Mouse (Mus musculus): ENCODE measurements around the gene Asap2. TPM values are rescaled to one million over a fixed set of nuclear protein-coding genes. Genes with fewer than 3 reads are reported as not detected.

The Asap2 gene
- 1.6 and 2.7 TPM in 2 replicates for polyA plus RNA-seq (2012; ENCODE audit: low replicate concordance)

DNA sequence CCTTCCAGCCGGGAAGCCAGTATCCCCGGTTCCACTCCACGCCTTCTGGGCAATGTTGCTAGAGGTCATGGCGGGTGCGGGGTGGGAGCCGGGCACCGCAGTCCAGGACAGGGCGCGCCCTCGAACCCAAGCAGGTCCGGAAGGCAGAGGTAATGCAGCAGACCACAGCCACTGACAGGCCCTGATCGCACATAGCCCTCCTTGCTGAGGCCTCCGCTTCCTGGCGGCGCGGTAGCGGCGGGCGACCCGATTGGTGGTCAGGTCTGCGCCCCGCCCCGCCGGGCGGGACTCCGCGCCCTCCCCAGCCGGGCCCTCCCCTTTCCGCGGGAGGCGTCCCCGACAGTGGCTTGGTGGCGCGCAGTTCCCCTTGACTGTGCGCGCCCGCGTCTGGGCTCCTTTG lies at the start of gene Asap2:
Gene Asap2, plus strand, starts transcription at position 328 of the 400 bp plus-strand sequence.

DNA sequence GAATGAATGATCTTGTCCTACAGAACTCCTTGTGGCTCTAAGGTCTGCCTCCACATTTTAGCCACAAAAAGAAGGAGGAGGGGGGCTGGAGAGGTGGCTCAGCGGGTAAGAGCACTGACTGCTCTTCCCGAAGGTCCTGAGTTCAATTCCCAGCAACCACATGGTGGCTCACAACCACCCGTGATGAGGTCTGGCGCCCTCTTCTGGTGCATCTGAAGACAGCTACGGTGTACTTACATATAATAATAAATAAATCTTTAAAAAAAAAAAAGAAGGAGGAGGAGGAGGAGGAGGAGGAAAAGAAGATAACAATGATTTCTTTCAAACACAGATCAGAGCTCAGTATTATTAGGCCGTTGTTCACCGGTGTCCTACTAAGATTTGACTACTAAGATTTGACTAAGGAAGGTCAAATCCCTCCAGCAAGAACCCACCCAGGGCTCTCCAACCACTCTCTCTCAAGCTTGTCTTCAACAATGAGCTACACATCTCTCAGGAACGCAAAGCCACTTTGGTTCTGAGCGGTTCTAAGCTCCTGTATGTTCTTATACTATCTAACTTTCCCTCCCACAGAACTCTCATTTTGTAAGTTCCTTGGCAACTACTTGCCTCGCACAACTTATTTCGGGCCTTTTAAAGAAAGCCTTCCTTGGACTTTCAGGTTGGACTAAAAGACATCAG lies 294.6 kb downstream of the Asap2 start, which contains the start of gene Cpsf3:
Gene Cpsf3, plus strand, starts transcription at position 631 of the 681 bp plus-strand sequence.

DNA sequence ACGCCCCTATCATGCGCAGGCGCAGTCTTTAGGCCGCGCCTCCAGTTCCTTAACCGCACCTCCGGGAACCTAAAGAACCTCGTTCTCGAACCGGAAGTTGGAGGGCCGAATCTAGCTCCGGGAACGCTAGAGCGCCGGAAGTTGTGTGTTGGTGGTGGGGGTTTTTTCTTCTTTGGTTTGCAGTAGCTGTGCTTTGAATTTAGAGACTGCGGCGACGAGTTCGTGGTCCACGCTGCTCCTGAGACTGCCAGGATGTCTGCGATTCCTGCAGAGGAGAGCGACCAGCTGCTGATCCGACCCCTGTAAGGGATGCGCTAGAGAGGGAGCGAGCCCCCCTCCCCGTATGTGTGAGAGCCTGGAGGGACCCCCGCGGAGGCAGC lies 296.0 kb downstream of the Asap2 start, which contains the start of gene Itgb1bp1:
Gene Itgb1bp1, minus strand, starts transcription at position 42 of the 380 bp plus-strand sequence.

DNA sequence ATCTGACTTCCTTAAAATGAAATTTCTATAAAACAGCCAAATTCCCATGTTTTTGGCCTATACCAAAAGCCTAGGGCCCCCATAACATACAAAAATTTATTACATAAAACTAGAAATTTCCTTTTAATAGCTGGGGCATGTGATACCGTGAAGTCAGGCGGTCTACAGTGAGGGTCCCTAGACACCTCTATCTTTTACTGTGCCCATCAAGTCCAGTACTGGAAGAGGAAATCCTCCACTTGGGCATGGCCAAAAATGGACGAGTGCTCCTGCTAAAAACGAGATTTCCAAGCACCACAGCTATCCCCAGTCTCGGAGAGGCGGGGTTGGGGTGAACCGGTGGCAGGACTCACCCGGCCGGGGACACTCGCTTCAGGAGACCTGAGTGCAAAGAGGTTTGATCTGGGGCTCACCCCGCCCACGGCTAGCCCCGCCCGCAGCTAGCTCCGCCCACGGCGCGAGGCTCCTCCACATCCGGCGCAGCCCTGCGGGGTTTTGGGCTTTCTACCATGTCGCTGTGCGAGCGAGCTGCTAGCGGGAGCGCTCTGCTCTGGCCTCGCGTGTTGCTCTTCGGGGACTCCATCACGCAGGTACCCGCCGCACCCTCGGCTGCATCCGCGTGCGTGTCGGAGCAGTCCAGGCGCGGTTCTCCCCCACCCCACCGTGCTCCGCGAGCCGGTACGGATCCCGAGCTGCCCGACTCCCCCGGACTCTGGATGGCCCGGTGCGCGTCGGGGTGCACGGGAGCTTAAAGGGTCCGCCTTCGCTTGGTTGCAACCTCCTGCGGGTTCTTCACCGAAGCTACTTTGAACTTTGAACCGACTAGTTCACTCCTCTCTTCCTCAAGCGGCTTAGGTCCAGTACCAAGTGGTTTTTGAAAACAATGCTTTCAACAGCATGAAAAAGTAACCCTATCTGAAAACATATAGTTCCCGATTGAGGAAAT lies 325.9 kb downstream of the Asap2 start, which contains the start of gene Iah1:
Gene Iah1, plus strand, starts transcription at position 467 of the 946 bp plus-strand sequence.

